Mouse (Mus musculus): Measurements from ENCODE around the gene Rec8. TPM values are rescaled to one million over a fixed set of nuclear protein-coding genes. Genes with fewer than 3 reads are reported as not detected.

Gene Rec8
- polyA plus RNA-seq, 1 experiment from 2014 or later, result 4.8 TPM

GRCm38 (mm10) chr14:55660636-55661035 is 42.8 kb downstream of the Rec8 start:
- Histone ChIP-seq H3K27me3 (ENCODE audit: control insufficient read depth, insufficient read depth, low read length) (no peaks in the 10 kb centered on the region), H3K9ac (ENCODE audit: low read length) (no peak overlapping the region), H3K4me3 (ENCODE audit: low read length) (peak overlapping the region; percentile 64), H3K9me3 (replicated peaks; ENCODE audit: control insufficient read depth, low read length) (no peaks in the 10 kb centered on the region), H3K4me1 (ENCODE audit: control insufficient read depth, insufficient read depth, low read length) (peaks cover 27% of the 10 kb centered on the region), H3K4me2 (ENCODE audit: low read depth, low read length) (0 out of 2 replicates have a peak overlapping the region, but pooled peaks have one; percentile 7), H3K27ac (ENCODE audit: low read length) (no peak overlapping the region), H3K36me3 (ENCODE audit: control insufficient read depth, insufficient read depth) (peaks cover 28% of the 10 kb centered on the region)
- 45% methylated on average over 2 of the region's 2 CpGs for WGBS
- no peak for ATAC-seq (replicated peaks; ENCODE audit: extremely low read depth, insufficient read depth, low FRiP score)

DNA sequence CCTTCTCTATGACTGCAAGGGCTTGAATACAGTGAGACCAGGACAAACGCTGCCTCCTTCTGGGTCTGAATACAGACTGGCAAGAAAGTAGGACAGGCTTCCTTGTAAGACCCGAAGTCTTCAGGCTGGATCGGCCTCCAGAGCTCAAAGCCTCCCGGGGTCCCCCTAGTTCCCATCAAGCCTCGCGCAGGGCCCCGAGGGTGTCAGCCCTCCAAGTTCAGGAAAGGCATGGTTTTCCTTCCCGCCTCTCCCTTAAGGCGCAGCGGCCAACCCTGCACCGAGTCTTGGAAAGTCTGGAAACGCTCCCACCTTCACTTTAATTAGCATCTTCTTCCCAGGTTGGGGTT is 53.6 kb downstream of the Rec8 start:
- Histone ChIP-seq H3K27ac (ENCODE audit: low read length) (peak overlapping the region; percentile 85), H3K4me3 (ENCODE audit: low read length) (peak overlapping the region; percentile 94), H3K4me1 (ENCODE audit: control insufficient read depth, insufficient read depth, low read length) (peaks cover 16% of the 10 kb centered on the region), H3K9me3 (replicated peaks; ENCODE audit: control insufficient read depth, low read length) (no peaks in the 10 kb centered on the region), H3K9ac (ENCODE audit: low read length) (peak overlapping the region; percentile 91), H3K4me2 (ENCODE audit: low read depth, low read length) (peak overlapping the region; percentile 97), H3K36me3 (ENCODE audit: control insufficient read depth, insufficient read depth) (peaks cover 17% of the 10 kb centered on the region), H3K27me3 (ENCODE audit: control insufficient read depth, insufficient read depth, low read length) (no peaks in the 10 kb centered on the region)
- peak; percentile 47 for ATAC-seq (replicated peaks; ENCODE audit: extremely low read depth, insufficient read depth, low FRiP score)
- under 1% methylated on average over 12 of the region's 12 CpGs for WGBS

GRCm38 (mm10) chr14:55671833-55672740 is 54.2 kb downstream of the Rec8 start, which contains the start of the genes Gmpr2 and Nedd8:
Gene Gmpr2 (plus strand): TSS chr14:55671941.
Gene Nedd8 (minus strand): TSS chr14:55672124.
- peaks cover 16% of the 10 kb centered on the region for H3K4me1 ChIP-seq (ENCODE audit: control insufficient read depth, insufficient read depth, low read length)

GRCm38 (mm10) chr14:55672741-55673060 is 54.9 kb downstream of the Rec8 start:
- Histone ChIP-seq H3K27ac (ENCODE audit: low read length) (peak overlapping the region; percentile 85), H3K4me3 (ENCODE audit: low read length) (peak overlapping the region; percentile 94), H3K36me3 (ENCODE audit: control insufficient read depth, insufficient read depth) (peaks cover 22% of the 10 kb centered on the region), H3K4me2 (ENCODE audit: low read depth, low read length) (peak overlapping the region; percentile 87), H3K9ac (ENCODE audit: low read length) (peak overlapping the region; percentile 91), H3K9me3 (replicated peaks; ENCODE audit: control insufficient read depth, low read length) (no peaks in the 10 kb centered on the region), H3K4me1 (ENCODE audit: control insufficient read depth, insufficient read depth, low read length) (peaks cover 16% of the 10 kb centered on the region), H3K27me3 (ENCODE audit: control insufficient read depth, insufficient read depth, low read length) (no peaks in the 10 kb centered on the region)
- WGBS, result 70% methylated on average over 7 of the region's 7 CpGs
- ATAC-seq (replicated peaks; ENCODE audit: extremely low read depth, insufficient read depth, low FRiP score), result no peak

More at GRCm38 (mm10) chr14:55671833-55672740, 54.2 kb downstream of the Rec8 start, which contains the start of the genes Gmpr2 and Nedd8:
- Histone ChIP-seq H3K4me3 (ENCODE audit: low read length) (peak within 1 kb of the TSS; percentile 94), H3K9ac (ENCODE audit: low read length) (peak within 1 kb of the TSS; percentile 91), H3K27me3 (ENCODE audit: control insufficient read depth, insufficient read depth, low read length) (no peaks in the 10 kb centered on the region), H3K9me3 (replicated peaks; ENCODE audit: control insufficient read depth, low read length) (no peaks in the 10 kb centered on the region), H3K27ac (ENCODE audit: low read length) (peak within 1 kb of the TSS; percentile 85), H3K4me2 (ENCODE audit: low read depth, low read length) (peak within 1 kb of the TSS; percentile 97), H3K36me3 (ENCODE audit: control insufficient read depth, insufficient read depth) (peaks cover 19% of the 10 kb centered on the region)
- 1% methylated on average over 38 of the region's 38 CpGs for WGBS
- peak; percentile 98 for ATAC-seq (replicated peaks; ENCODE audit: extremely low read depth, insufficient read depth, low FRiP score)

Other genes with a start within 250 kb of the Rec8 start
- 67.2 and 68.9 TPM in 2 replicates for gene Dhrs4, start 139.3 kb upstream of the Rec8 start, polyA plus RNA-seq (2015; fragmentation: Nextera tagmentation; extraction: Ambion mirVana)
- gene Carmil3, start 127.4 kb upstream of the Rec8 start, polyA plus RNA-seq (2015; fragmentation: Nextera tagmentation; extraction: Ambion mirVana), result 1.3 and 1.9 TPM in 2 replicates
- gene Cpne6, start 107.6 kb upstream of the Rec8 start, polyA plus RNA-seq (2015; fragmentation: Nextera tagmentation; extraction: Ambion mirVana), result 0.21 and 0.24 TPM in 2 replicates
- gene Nrl, start 93.1 kb upstream of the Rec8 start, polyA plus RNA-seq (2015; fragmentation: Nextera tagmentation; extraction: Ambion mirVana), result 0.05 TPM in 1 of 2 replicates, not detected in the other
- gene Pck2, start 77.8 kb upstream of the Rec8 start, polyA plus RNA-seq (2015; fragmentation: Nextera tagmentation; extraction: Ambion mirVana), result 36.8 and 42.8 TPM in 2 replicates
- 75.1 and 75.5 TPM in 2 replicates for gene Dcaf11, start 58.0 kb upstream of the Rec8 start, polyA plus RNA-seq (2015; fragmentation: Nextera tagmentation; extraction: Ambion mirVana)
- gene A730061H03Rik, start 57.6 kb upstream of the Rec8 start, polyA plus RNA-seq (2015; fragmentation: Nextera tagmentation; extraction: Ambion mirVana), result 1.2 and 1.5 TPM in 2 replicates
- gene Fitm1, start 42.4 kb upstream of the Rec8 start, polyA plus RNA-seq (2015; fragmentation: Nextera tagmentation; extraction: Ambion mirVana), result 79.4 and 85.6 TPM in 2 replicates
- 223 and 227 TPM in 2 replicates for gene Psme1, start 39.9 kb upstream of the Rec8 start, polyA plus RNA-seq (2015; fragmentation: Nextera tagmentation; extraction: Ambion mirVana)
- gene Emc9, start 32.7 kb upstream of the Rec8 start, polyA plus RNA-seq (2015; fragmentation: Nextera tagmentation; extraction: Ambion mirVana), result 24.0 and 26.5 TPM in 2 replicates
- gene Psme2, start 26.9 kb upstream of the Rec8 start, polyA plus RNA-seq (2015; fragmentation: Nextera tagmentation; extraction: Ambion mirVana), result 207 TPM in 2 replicates
- 15.7 and 18.6 TPM in 2 replicates for gene Rnf31, start 26.3 kb upstream of the Rec8 start, polyA plus RNA-seq (2015; fragmentation: Nextera tagmentation; extraction: Ambion mirVana)
- gene Irf9, start 14.5 kb upstream of the Rec8 start, polyA plus RNA-seq (2015; fragmentation: Nextera tagmentation; extraction: Ambion mirVana), result 11.5 and 15.3 TPM in 2 replicates
- 64.8 and 70.8 TPM in 2 replicates for gene Ipo4, start 17.9 kb downstream of the Rec8 start, polyA plus RNA-seq (2015; fragmentation: Nextera tagmentation; extraction: Ambion mirVana)
- 0.59 and 0.61 TPM in 2 replicates for gene Gm49378, start 19.9 kb downstream of the Rec8 start, polyA plus RNA-seq (2015; fragmentation: Nextera tagmentation; extraction: Ambion mirVana)
- 90.8 and 99.0 TPM in 2 replicates for gene Tm9sf1, start 25.8 kb downstream of the Rec8 start, polyA plus RNA-seq (2015; fragmentation: Nextera tagmentation; extraction: Ambion mirVana)
- gene Tssk4, start 32.1 kb downstream of the Rec8 start, polyA plus RNA-seq (2015; fragmentation: Nextera tagmentation; extraction: Ambion mirVana), result 0.22 and 0.45 TPM in 2 replicates
- gene Mdp1, start 42.5 kb downstream of the Rec8 start, polyA plus RNA-seq (2015; fragmentation: Nextera tagmentation; extraction: Ambion mirVana), result 93.7 and 96.5 TPM in 2 replicates
- 43.0 and 43.9 TPM in 2 replicates for gene Gmpr2, start 53.9 kb downstream of the Rec8 start, polyA plus RNA-seq (2015; fragmentation: Nextera tagmentation; extraction: Ambion mirVana)
- gene Nedd8, start 54.1 kb downstream of the Rec8 start, polyA plus RNA-seq (2015; fragmentation: Nextera tagmentation; extraction: Ambion mirVana), result 444 and 466 TPM in 2 replicates
- gene Tinf2, start 63.8 kb downstream of the Rec8 start, polyA plus RNA-seq (2015; fragmentation: Nextera tagmentation; extraction: Ambion mirVana), result 27.5 and 30.0 TPM in 2 replicates
- 0.45 and 0.57 TPM in 2 replicates for gene Tgm1, start 95.9 kb downstream of the Rec8 start, polyA plus RNA-seq (2015; fragmentation: Nextera tagmentation; extraction: Ambion mirVana)
- gene Rabggta, start 104.2 kb downstream of the Rec8 start, polyA plus RNA-seq (2015; fragmentation: Nextera tagmentation; extraction: Ambion mirVana), result 22.0 and 25.6 TPM in 2 replicates
- gene Dhrs1, start 127.7 kb downstream of the Rec8 start, polyA plus RNA-seq (2015; fragmentation: Nextera tagmentation; extraction: Ambion mirVana), result 71.1 and 76.3 TPM in 2 replicates
- gene Nop9, start 127.7 kb downstream of the Rec8 start, polyA plus RNA-seq (2015; fragmentation: Nextera tagmentation; extraction: Ambion mirVana), result 21.5 and 22.7 TPM in 2 replicates
- 1.3 and 1.8 TPM in 2 replicates for gene Cideb, start 140.4 kb downstream of the Rec8 start, polyA plus RNA-seq (2015; fragmentation: Nextera tagmentation; extraction: Ambion mirVana)
- gene Ltb4r2, start 143.4 kb downstream of the Rec8 start, polyA plus RNA-seq (2015; fragmentation: Nextera tagmentation; extraction: Ambion mirVana), result 0.20 and 0.32 TPM in 2 replicates
- gene Ltb4r1, start 147.9 kb downstream of the Rec8 start, polyA plus RNA-seq (2015; fragmentation: Nextera tagmentation; extraction: Ambion mirVana), result 0.59 and 0.66 TPM in 2 replicates
- 15.3 and 17.5 TPM in 2 replicates for gene Adcy4, start 166.1 kb downstream of the Rec8 start, polyA plus RNA-seq (2015; fragmentation: Nextera tagmentation; extraction: Ambion mirVana)
- gene Ripk3, start 170.8 kb downstream of the Rec8 start, polyA plus RNA-seq (2015; fragmentation: Nextera tagmentation; extraction: Ambion mirVana), result 17.8 and 20.8 TPM in 2 replicates
- gene Nfatc4, start 205.1 kb downstream of the Rec8 start, polyA plus RNA-seq (2015; fragmentation: Nextera tagmentation; extraction: Ambion mirVana), result 9.7 and 14.4 TPM in 2 replicates
- 11.1 and 13.7 TPM in 2 replicates for gene Nynrin, start 236.0 kb downstream of the Rec8 start, polyA plus RNA-seq (2015; fragmentation: Nextera tagmentation; extraction: Ambion mirVana)